Mouse (Mus musculus): ENCODE measurements around the gene Bag1. TPM values are rescaled to one million over a fixed set of nuclear protein-coding genes. Genes with fewer than 3 reads are reported as not detected.
"Not testable (repeated sequence)": the region's sequence is repeated elsewhere in the genome, so short reads cannot be mapped to it uniquely, and the experiment has no call there.

The Bag1 gene
- total RNA-seq, 4 experiments from 2014 or later, result 229 to 241 (median 229) TPM

DNA sequence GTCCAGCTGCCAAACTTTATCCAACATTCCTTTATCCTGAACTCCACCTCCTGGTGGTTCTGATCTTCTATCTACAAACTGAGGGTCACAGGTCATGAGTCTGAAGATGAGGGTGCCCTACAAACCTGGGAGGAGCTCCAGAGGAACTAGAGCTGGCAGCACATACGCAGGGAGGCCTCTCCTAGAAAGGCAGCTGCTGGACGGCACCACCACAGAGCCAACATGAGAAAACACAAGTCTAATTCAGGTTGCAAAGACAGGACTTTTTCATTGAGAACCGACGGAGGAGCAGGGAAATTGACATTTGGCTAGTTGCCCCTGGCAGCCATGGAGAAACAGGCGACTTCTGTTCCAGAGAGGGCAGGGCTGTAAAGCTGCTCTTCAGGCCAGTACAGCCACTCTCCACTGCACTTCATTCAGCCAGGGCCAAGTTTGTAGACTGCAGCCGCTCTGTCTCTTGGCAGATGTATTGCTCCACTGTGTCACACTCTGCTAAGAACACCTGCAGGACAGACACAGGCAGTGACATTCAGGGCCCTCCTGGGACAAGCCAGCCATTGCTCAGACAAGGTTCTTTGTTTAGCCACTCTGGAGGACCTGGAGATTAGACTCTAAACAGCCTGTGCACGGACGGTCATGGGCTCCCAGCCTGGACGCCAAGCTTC, 11.8 kb downstream of the Bag1 start:
- no peak for DNase-seq (ENCODE audit: low spot score in 2 of 2)

DNA sequence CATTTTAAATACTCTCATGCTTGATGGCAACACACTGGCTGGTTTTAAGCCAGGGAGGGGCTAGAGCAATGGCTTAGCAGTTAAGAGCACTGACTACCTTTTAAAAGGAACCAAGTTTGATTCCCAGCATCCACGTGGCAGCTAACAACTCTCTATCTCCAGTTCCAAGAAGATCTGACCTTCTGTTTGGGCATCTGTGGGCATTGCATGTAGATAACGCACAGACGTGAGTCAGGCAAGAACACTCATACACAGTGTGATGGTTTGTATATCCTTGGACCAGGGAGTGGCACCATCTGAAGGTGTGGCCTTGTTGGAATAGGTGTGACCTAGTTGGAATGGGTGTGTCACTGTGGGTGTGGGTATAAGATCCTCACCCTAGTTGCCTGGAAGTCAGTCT, 13.7 kb downstream of the Bag1 start:
- DNase-seq (ENCODE audit: low spot score in 2 of 2), result not testable (repeated sequence)

DNA sequence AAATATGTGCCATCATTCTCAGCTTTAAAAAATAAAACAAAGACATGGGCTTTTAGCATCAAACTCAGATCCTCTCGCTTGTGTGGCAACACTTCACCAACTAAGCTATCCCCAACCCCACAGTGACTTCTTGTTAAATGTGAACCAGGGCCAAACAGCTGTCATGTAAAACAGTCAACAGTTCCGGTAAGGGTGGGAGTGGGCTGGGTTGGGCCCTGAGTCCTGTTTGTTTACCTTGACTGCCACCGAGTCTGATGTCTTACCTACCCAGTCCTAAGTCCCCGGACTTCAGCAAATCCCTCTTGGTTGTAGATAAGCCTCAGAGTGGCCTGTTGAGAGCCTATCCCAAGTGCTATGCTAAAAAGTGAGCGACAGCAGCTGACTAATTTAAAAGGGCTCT, 14.4 kb downstream of the Bag1 start:
- DNase-seq (ENCODE audit: low spot score in 2 of 2), result no peak

DNA sequence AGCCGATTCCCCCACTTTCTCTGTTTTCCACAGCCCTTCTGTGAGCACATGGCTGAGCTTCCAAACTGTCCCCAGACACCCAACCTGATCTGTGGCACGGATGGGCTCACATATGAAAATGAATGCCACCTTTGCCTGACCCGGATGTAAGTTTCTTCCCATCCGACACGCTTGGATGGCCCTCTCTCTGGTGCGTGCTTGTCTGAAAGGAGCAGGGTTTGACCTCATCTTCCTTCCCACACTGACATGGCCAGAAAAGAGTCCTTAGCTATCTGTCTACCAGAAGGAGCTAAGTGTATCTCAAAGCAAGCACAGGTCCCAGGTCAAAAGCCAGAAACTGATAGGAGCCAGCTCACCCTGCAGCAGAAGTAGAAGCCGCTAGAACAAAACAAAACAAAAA, 19.0 kb downstream of the Bag1 start:
- no peak for DNase-seq (ENCODE audit: low spot score in 2 of 2)

DNA sequence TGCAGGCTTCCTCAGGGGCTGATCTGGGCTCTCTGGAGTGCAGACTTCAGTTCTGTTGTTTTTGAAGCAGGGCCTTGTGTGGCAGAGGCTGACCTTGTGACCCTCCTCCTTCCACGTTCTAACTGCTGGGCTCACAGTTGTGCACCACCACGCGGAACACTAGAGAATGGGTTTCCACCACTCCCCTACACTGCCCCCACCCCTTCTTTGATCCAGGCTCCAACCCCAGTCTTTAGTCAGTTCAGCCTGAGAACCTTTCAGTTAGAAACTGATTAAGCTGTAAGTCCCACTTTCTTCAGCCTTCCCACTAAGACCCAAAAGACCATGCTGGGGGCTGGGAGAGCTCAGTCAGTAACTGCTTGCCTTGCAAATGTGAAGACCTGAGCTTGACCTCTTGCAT, 22.5 kb downstream of the Bag1 start:
- no peak for DNase-seq (ENCODE audit: low spot score in 2 of 2)

DNA sequence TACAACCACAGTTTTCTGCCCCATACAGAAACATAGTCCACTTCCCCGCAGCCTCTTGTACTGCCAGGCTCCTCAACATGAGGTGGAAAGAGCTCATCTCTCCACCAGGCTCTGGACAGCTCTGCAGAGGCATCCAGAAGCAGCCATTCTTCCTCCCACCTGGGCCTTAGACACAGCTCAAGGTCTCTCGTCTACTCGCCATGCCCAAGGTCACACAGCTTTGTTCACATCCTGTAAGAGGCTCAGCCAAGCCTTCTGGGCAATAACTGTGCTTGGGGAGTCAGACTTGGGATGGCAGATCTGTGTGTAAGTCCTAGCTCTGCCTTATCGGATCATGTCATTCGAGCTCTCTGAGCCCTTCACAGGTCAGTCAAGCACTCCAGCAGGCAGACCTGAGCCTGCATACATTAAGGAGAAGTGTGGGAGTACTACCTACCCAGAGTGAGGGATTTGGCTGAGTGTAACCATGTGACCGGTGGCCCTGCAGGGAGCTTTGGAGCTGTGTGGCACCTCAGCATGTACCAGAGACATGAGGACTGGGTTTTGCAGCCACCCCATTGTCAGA, 24.9 kb downstream of the Bag1 start:
- DNase-seq (ENCODE audit: low spot score in 2 of 2), result no peak

DNA sequence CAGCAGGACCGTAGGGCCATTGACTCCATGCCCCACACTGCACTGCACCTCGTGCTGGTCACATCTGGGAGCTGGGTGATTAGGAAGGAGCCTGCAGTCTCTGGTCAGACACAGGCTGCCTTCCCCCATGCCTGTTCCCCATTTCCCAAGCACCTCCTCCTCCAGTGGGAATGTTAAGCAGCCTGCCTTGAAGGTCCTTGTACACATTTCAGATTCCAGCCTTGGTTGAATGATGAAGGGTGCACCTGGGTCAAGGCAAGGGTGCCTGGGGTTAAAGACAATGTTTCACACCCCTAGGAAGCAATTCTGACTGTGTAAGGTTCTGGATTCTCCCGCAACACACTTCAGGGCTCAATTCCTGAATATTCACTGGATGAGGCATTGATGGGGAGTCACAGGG, 26.8 kb downstream of the Bag1 start:
- no peak for DNase-seq (ENCODE audit: low spot score in 2 of 2)

DNA sequence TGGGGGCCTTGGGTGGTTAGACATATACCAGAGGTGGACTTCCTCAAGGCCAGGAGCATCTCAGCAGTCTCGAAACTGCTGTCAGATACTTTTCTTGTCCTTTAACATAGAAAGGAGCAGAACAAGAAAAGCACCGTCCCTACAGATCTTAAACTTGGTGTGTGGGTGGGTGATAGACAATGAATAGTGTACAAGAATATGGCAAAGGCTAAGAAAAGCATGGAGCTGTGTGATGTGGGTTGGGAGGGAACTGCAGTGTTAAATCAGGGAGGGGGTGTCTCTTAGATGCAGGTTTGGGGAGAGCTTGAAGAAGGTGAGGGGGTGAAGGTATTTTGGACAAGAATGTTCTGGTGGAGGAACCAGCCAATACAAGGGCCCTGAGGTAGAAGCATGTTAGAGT, 27.5 kb downstream of the Bag1 start:
- DNase-seq (ENCODE audit: low spot score in 2 of 2), result no peak

DNA sequence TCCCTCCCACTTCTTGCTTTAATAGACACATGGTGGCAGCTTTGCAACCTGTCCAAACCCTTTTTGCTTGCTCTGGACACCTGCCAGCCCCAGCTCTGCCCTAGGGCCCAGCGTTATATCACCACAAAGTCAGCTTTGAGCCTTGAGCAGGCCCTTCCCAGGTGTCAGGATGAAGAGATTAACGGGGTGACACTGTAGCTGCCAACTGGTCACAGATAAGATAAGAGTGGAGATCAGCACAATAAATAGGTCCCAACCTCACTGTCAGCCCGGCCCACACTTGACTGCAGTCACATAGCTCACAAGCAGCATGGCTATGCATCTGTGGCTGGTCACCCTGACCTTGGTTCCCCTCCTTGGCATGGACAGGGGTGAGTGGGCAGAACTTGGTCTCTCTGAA, 28.3 kb downstream of the Bag1 start, which contains the start of gene Spink4:
Gene Spink4 (plus strand): TSS at position 268 of the 400 bp plus-strand sequence.
- DNase-seq (ENCODE audit: low spot score in 2 of 2), result no peak

DNA sequence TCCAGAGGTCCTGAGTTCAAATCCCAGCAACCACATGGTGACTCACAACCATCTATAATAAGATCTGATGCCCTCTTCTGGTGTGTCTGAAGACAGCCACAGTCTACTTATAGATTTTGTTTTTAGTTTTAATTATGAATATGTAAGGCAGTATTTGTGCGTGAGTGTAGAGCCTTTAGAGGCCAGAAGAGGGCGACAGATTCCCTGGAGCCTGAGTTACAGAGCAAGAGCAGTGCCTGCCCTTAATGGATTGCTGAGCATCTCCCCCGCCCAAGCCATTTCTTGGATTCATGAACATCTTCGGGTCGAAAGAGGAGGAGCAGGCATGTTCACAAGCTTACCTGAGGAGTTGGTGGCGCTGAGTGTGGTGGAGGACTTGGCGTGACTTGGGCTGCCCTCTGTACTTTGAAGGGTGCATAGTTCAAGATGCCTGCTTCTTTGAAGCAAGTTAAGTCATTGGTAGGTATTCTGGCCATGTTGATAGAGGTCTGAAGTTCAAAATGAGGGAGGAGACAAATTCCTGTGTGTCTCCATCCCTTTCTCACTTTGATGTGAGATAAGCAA, 31.4 kb downstream of the Bag1 start:
- no peak for DNase-seq (ENCODE audit: low spot score in 2 of 2)

DNA sequence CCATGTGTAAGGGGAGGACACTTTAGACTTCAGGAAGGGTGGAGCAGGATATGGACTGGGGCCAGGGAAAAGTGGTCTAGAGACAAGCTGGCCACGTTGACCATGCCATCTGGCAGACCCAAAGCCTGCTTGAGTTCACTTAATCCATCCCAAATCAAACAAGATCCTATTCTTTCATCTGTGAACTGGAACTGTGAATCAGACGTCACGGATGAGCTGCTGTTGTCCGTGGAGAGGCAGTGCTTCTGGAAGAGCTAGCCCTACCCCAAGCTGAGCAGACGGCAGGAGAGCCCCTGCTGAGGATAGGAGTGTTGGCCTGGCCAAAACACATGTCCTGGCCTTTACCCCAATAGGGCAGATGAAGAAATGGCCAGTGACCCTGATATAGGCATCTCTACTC, 32.1 kb downstream of the Bag1 start:
- DNase-seq (ENCODE audit: low spot score in 2 of 2), result no peak

DNA sequence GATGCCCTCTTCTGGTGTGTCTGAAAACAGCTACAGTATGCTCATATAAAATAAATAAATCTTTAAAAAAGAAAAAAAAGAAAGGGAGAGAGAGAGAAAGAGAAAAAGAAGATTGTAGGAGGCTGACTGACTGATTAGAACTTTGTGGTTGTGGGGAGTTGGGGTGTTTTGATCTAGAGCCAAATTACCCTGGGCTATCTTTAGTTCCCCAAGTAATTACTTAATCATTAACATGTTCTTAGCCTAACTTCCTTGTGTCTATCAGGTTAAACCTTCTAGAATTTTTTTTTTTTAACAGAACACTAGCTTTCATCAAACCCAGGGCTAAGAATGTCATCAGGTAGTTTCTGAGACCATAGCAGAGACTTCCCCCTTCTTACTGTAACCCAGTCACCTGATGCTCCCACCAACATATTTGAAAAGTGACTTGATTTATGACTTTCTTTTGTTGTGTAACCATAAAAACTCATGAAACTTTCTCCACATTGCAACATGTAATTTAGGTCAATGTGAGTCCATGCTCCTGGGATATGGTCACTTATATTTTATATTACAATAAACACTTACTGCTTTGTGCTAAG, 33.7 kb downstream of the Bag1 start:
- no peak for DNase-seq (ENCODE audit: low spot score in 2 of 2)

DNA sequence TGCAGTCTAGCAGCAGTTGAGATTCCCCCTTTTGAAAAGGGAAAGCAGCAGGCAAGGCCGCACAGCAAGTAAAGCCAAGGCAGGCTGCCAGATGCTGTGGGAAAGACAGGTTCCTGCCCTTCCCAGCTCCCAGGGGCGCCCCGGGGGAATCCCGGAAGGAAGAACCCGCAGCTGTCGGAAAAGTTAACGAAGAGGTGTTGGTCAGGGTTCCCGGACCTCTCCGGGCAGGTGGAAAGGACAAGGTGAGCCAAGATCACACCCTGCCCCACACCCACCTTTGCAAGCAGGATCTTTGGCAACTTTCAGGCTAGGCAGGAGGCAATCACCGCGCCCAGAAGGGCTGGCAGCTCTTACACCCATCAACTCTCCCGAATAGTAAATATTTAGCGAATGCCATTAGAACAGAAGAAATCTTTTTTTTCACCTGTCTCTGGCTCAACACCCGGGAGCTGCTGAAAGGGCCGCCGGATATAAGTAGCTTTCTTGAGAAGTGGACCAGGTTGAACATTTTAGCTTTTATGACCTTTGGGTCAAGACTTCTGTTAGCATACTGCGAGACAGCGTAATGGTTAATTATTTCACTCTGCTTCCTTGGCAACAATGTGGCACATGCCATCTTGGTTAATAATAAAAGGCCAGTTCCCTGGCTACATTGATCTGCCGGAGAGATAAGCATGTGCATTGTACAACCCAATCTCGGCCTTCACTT, 39.7 kb downstream of the Bag1 start:
- DNase-seq (ENCODE audit: low spot score in 2 of 2), result no peak

DNA sequence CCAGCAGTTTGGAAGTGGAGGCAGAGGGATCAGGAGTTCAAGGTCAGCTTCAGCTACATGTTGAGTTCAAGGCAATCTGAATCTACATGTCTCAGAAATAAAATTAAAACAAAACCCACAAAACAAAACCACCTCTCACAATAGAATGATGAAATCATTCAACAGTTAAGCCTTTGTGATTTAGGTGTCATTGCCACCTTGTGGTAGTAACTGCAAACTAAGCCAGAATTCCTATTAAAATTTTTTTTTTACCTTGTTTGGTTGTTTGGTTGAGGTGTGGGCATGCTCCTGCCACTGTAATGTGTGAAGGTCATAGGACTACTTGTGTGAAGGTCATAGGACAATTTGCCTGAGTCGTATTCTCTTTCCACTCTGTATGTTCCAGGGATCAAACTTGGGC, 41.8 kb downstream of the Bag1 start:
- DNase-seq (ENCODE audit: low spot score in 2 of 2), result no peak

DNA sequence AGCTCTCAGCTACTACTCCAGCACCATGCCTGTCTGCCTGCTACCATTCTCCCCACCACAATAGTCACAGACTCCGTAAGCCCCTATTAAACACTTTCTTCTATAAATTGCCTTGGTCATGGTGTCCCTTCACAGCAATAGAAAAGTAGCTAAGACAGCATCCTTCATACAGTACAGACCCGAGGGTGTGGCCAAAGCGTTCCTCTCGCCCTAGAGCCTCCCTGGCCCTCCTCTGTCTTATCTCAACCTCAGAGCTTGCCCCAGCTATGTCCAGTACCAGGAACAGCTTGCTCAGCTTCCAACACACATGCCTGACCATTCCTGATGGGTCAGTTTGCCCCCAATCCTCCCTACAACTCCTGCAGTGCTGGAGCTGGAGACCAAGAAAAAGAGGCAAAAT, 47.5 kb downstream of the Bag1 start:
- DNase-seq (ENCODE audit: low spot score in 2 of 2), result no peak

DNA sequence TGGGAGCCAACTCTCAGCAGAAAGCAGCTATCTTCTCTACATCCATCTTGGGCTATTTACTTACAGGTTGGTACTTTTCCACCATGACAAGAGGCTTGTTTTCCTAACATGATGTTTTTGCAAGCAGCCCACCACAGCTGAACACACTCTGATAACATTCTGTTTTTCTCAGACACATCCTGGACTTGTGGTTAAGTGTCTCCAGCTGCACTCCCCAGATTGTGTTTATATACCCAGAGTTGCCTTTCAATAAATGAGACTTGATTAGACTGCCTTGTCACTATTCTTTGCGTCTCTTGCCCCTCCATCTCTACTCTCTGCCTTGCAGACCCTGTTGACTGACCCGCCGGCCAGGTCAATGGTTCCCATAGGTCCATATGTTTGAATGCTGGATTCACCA, 48.0 kb downstream of the Bag1 start:
- no peak for DNase-seq (ENCODE audit: low spot score in 2 of 2)

DNA sequence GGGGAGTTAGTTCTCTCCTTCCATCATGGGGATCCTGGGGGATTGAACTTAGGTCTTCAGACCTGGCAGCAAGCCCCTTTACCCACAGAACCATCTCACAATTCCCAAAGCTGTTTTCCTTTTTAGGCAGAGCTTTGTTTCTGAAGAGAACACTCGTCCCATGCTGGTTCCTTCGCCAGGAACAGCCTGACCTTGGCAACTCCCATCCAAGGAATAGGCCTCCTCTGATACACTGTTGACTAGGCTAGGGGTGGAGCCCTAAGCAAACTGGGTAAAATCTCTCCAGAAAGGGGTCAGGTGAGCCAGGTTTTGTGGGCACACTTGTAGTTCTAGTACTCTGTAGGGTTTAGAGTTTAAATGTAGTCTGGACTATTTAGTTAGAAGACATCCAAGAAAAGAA, 48.8 kb downstream of the Bag1 start:
- no peak for DNase-seq (ENCODE audit: low spot score in 2 of 2)

DNA sequence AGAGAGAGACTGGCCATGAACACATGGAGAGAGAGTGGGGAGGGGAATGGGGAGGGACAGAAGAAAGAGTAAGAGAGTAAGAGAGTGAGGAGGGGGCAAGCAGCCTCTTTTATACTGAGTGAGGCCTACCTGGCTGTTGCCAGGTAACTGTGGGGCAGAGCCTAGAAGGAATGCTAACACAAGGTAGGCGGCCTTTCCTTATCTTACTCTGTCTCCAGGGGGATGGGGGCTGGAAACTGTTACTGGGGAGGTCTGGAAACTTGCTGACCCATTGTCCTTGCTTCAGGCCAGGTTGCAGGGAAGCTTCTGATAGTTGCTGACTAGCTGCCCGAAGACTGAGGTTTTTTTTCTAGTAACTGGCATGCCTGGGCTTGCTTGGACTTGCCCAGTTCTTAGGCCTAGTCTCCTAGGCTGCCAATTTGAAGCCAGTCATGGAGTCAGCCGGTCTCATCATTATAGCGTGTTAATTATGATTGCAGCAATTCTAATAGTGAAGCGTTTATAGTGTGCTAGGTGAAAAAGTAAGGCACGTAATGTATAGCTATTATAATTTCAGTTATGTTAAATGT, 49.5 kb downstream of the Bag1 start:
- DNase-seq (ENCODE audit: low spot score in 2 of 2), result no peak

DNA sequence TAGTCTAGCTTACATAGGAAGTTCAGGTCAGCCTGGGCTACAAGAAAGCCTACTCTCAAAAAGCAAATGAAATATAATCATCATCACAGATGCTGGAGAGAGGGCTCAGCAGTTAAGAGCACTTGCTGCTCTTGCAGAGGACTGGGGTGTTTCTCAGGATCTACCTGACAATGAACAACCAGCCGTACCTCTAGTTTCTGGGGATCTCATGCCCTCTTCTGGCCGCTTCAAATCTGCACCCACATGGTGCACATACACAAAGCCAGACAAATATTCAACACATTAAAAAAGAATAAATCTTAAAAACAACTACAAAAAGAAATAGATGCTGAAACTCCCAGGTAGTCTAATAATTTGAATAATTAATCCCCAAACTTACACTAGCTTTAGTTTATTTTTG, 52.4 kb downstream of the Bag1 start:
- no peak for DNase-seq (ENCODE audit: low spot score in 2 of 2)

DNA sequence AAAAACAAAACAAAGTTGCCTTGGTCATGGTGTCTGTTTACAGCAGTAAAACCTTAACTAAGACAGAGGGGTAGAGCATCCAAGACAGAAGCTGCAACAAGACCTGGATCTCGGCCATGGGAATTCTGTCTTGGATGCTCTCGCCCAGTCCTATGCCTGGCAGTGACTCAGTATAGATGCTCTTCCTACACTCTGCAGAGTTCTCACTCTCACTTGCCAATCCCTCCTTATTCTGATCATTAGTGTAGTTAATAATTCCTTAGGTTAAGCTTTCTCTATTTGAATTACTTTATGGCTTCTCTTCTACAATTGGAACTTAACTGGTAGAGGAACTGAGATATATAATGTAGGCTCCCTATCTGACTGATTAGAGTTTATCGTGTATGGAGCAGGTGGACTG, 53.0 kb downstream of the Bag1 start:
- DNase-seq (ENCODE audit: low spot score in 2 of 2), result no peak

DNA sequence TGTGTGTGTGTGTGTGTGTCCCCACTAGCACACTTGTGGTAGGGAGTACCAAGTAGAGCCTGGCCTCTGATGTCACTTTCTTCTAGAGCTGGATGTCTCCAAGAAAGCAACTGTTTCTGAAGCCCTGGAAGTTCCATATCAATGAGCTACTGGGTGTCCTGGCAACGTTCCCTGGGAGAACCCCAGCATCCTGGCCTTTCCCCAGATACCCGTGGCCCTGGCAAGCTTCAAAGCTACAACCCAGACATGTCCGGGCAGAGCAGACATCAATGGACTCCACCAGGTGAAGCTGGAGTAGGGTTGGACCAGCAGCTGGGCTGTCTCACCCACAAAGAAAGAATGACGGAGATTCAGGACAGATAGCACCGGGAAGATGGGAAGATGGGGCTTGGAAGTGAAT, 56.9 kb downstream of the Bag1 start:
- DNase-seq (ENCODE audit: low spot score in 2 of 2), result no peak

DNA sequence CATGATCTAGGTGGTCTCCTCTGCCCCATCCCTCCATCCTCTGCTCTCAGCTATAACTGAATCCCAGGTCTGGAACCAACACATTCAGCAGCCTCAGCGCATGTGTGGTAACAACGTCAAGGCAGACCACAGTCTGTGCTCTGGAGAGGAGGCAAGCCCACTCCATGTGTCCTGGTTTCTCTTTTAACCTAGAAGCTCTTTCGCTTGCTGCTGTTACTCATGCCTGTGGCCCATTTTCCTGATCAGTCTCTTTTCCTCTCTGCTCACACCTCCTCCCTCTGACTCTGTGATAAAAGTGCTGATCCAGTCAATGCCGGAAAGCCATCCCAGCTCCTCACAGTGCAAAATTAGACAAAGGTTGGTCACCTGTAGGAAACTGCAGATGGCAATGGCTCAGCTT, 58.1 kb downstream of the Bag1 start:
- DNase-seq (ENCODE audit: low spot score in 2 of 2), result no peak
